Mouse (Mus musculus) testis, adult 10 weeks (tissue): Measurements from ENCODE around the gene Uqcrfs1. TPM values are rescaled to one million over a fixed set of nuclear protein-coding genes. Genes with fewer than 3 reads are reported as not detected.

Source experiments
- polyA plus RNA-seq: library from polyadenylated mRNA; stranded (reverse); fragments of 350-450 nt; fragmentation: Illumina TruSeq; extraction: RNeasy Lipid Tissue Mini Kit (QIAGEN cat#74804); gene quantifications from one replicate; pipeline ENCODE4 v1.2.3, GENCODE M21; 2014; ENCODE audit warnings: low read depth, low replicate concordance

The Uqcrfs1 gene
- 95.1 TPM for polyA plus RNA-seq

GRCm38 (mm10) chr13:30544856-30545604 is at the start of gene Uqcrfs1:
Uqcrfs1 (minus strand) TSS chr13:30545362.

Other genes starting within 250 kb of the Uqcrfs1 start
- 24.3 TPM for gene Agtr1a, start 208.9 kb downstream of the Uqcrfs1 start, polyA plus RNA-seq
- 34.4 TPM for gene Dusp22, start 114.6 kb upstream of the Uqcrfs1 start, polyA plus RNA-seq
- gene Irf4, start 203.9 kb upstream of the Uqcrfs1 start, polyA plus RNA-seq = 0.32 TPM